Mouse (Mus musculus) embryonic facial prominence, embryonic 12.5 days (tissue): ENCODE data around the gene Hsd17b10. TPM values are rescaled to one million over a fixed set of nuclear protein-coding genes. Genes with fewer than 3 reads are reported as not detected.

Experiments
- ATAC-seq: fragments of 200-750 bp; cut with Nextera tagmentation; 2 replicates; pipeline ENCODE4 v1.8.0; 2017; ENCODE audit not compliant: insufficient number of reproducible peaks, insufficient read depth, low FRiP score, low TSS enrichment
- H3K27ac ChIP-seq: fragments of 300-500 bp; sonication (generic); 2 replicates; pipeline ENCODE4 v1.5.1; 2016; ENCODE audit warnings: mild to moderate bottlenecking
- H3K27me3 ChIP-seq: fragments of 300-500 bp; sonication (generic); 2 replicates; pipeline ENCODE4 v1.6.1; 2016; ENCODE audit warnings: mild to moderate bottlenecking, moderate library complexity
- H3K36me3 ChIP-seq: fragments of 300-500 bp; sonication (generic); 2 replicates; pipeline ENCODE4 v1.6.1; 2016; ENCODE audit warnings: mild to moderate bottlenecking
- H3K4me1 ChIP-seq: fragments of 300-500 bp; sonication (generic); 2 replicates; pipeline ENCODE4 v1.6.1; 2016
- H3K4me2 ChIP-seq: fragments of 300-500 bp; sonication (generic); replicated peaks from 2 replicates; pipeline ENCODE4 v1.6.1; 2016; ENCODE audit warnings: mild to moderate bottlenecking, moderate library complexity
- H3K4me3 ChIP-seq: fragments of 300-500 bp; sonication (generic); 2 replicates; pipeline ENCODE4 v1.5.1; 2016; ENCODE audit warnings: mild to moderate bottlenecking
- H3K9ac ChIP-seq: fragments of 300-500 bp; sonication (generic); 2 replicates; pipeline ENCODE4 v1.6.1; 2016; ENCODE audit warnings: mild to moderate bottlenecking, moderate library complexity
- H3K9me3 ChIP-seq: fragments of 300-500 bp; sonication (generic); 2 replicates; pipeline ENCODE4 v1.6.1; 2016; ENCODE audit warnings: mild to moderate bottlenecking, moderate library complexity
- WGBS: fragments of 180-500 bp; shearing (Covaris S2); methylation state at CpG from one replicate; pipeline ENCODE4 v1.1.7; 2016; 5-methylcytosine and 5-hydroxymethylcytosine counted together
- polyA plus RNA-seq: library from polyadenylated mRNA; unstranded; fragments of >200 nt; fragmentation: Nextera tagmentation; extraction: Ambion mirVana; gene quantifications from 2 replicates; pipeline ENCODE4 v1.2.1, GENCODE M21; 2016

Gene Hsd17b10
- polyA plus RNA-seq, 1 experiment from 2014 or later: 223 TPM

- Histone ChIP-seq H3K4me3 (no peak overlapping the region), H3K4me2 (no peak overlapping the region), H3K4me1 (no peaks in the 10 kb centered on the region), H3K27ac (no peak overlapping the region), H3K36me3 (peaks cover 16% of the 10 kb centered on the region; the same call in 1 of the 2 replicates), H3K9me3 (no peaks in the 10 kb centered on the region), H3K27me3 (0 out of 2 replicates have a peak, but pooled peaks cover 3% of the 10 kb centered on the region), H3K9ac (no peak overlapping the region)
- ATAC-seq: no peak
Observed at GRCm38 (mm10) chrX:152047230-152047629, 45.6 kb downstream of the Hsd17b10 start.

- Histone ChIP-seq H3K4me1 (no peaks in the 10 kb centered on the region), H3K9me3 (no peaks in the 10 kb centered on the region), H3K36me3 (peaks cover 9% of the 10 kb centered on the region; the same call in 1 of the 2 replicates), H3K4me2 (no peak overlapping the region), H3K27me3 (0 out of 2 replicates have a peak, but pooled peaks cover 5% of the 10 kb centered on the region), H3K27ac (no peak overlapping the region), H3K4me3 (no peak overlapping the region), H3K9ac (no peak overlapping the region)
- ATAC-seq: no peak
- WGBS: 56% methylated on average over 3 of the region's 3 CpGs
Observed at GRCm38 (mm10) chrX:152052546-152052945, 50.9 kb downstream of the Hsd17b10 start.

Other genes starting within 250 kb of the Hsd17b10 start
- 72.6 and 74.5 TPM in 2 replicates for gene Huwe1, start 201.0 kb upstream of the Hsd17b10 start, polyA plus RNA-seq
- gene Ribc1, start 14.4 kb downstream of the Hsd17b10 start, polyA plus RNA-seq: 3.6 and 4.4 TPM in 2 replicates
- gene Smc1a, start 14.6 kb downstream of the Hsd17b10 start, polyA plus RNA-seq: 111 and 126 TPM in 2 replicates
- 2.4 and 2.7 TPM in 2 replicates for gene Iqsec2, start 142.4 kb downstream of the Hsd17b10 start, polyA plus RNA-seq
- 52.5 and 57.7 TPM in 2 replicates for gene Kdm5c, start 231.2 kb downstream of the Hsd17b10 start, polyA plus RNA-seq